Mouse (Mus musculus) midbrain, embryonic 11.5 days (tissue): ENCODE measurements at regions not wholly inside any gene's neighbourhood (a gene's known extent, or its start where the extent isn't known, plus 50 kb on each side); places are given as distances from the start of the nearest gene placed in this dataset.
"Not testable (repeated sequence)": the region's sequence is repeated elsewhere in the genome, so short reads cannot be mapped to it uniquely, and the experiment has no call there.

ENCODE experiments used
- ATAC-seq: fragments of 200-750 bp; cut with Nextera tagmentation; 2 replicates; pipeline ENCODE4 v1.8.0; 2017; ENCODE audit warnings: moderate TSS enrichment, moderate library complexity; ENCODE audit not compliant: low FRiP score
- DNase-seq: peaks from one replicate; pipeline ENCODE4 v3.0.0; 2015; ENCODE audit warnings: low spot score; ENCODE audit errors: missing footprints
- H3K27ac ChIP-seq: fragments of 300-500 bp; sonication (generic); 2 replicates; pipeline ENCODE4 v1.5.1; 2014; ENCODE audit warnings: low read depth, low read length
- H3K27me3 ChIP-seq: fragments of 300-500 bp; sonication (generic); 2 replicates; pipeline ENCODE4 v1.6.1; 2014; ENCODE audit warnings: mild to moderate bottlenecking, low read length, moderate library complexity, mixed read lengths; ENCODE audit not compliant: control insufficient read depth, insufficient read depth
- H3K36me3 ChIP-seq: fragments of 300-500 bp; sonication (generic); 2 replicates; pipeline ENCODE4 v1.6.1; 2014; ENCODE audit warnings: mild to moderate bottlenecking, low read length, moderate library complexity, mixed read lengths; ENCODE audit not compliant: control insufficient read depth, insufficient read depth
- H3K4me1 ChIP-seq: fragments of 300-500 bp; sonication (generic); 2 replicates; pipeline ENCODE4 v1.6.1; 2014; ENCODE audit warnings: low read length; ENCODE audit not compliant: control insufficient read depth, insufficient read depth
- H3K4me2 ChIP-seq: fragments of 300-500 bp; sonication (generic); 2 replicates; pipeline ENCODE4 v1.6.1; 2014; ENCODE audit warnings: mild to moderate bottlenecking, moderate library complexity
- H3K4me3 ChIP-seq: fragments of 300-500 bp; sonication (generic); 2 replicates; pipeline ENCODE4 v1.5.1; 2014; ENCODE audit warnings: low read depth, low read length
- H3K9ac ChIP-seq: fragments of 300-500 bp; sonication (generic); 2 replicates; pipeline ENCODE4 v1.6.1; 2014; ENCODE audit warnings: low read length
- H3K9me3 ChIP-seq: fragments of 300-500 bp; sonication (generic); 2 replicates; pipeline ENCODE4 v1.6.1; 2016; ENCODE audit warnings: low read length; ENCODE audit not compliant: control insufficient read depth
- WGBS: fragments of 180-500 bp; shearing (Covaris S2); extraction: QIAGEN DNeasy Blood & Tissue Kit; methylation state at CpG from one replicate; pipeline ENCODE4 v1.1.7; 2014; 5-methylcytosine and 5-hydroxymethylcytosine counted together

DNA sequence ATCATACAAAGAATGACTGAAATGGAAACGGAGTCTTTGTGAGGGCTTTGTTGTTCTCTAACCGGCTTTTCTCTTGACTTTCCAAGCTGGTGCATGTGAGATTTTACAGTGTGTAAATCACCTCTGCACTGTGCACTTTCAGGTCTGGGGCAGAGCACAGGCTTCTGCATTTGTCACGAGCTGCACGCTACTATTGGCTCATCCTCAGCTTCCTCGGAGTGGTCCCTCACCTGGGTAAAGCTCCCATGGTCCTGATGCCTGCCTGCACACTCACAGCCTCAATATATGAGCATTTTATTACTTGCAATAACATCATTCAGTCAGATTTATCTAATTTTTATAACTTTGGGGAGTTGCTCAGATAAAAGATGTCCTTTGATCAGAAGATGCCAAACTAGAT is 109.8 kb upstream of the Nrip1 start:
- no peak overlapping the region for H3K27ac ChIP-seq
- DNase-seq (no peak), ATAC-seq (no peak)
- no peaks in the 10 kb centered on the region for H3K27me3 ChIP-seq
- no peaks in the 10 kb centered on the region for H3K36me3 ChIP-seq
- H3K4me2 ChIP-seq: no peak overlapping the region
- H3K4me1 ChIP-seq: no peaks in the 10 kb centered on the region
- no peak overlapping the region for H3K4me3 ChIP-seq
- 94% methylated on average over 5 of the region's 5 CpGs for WGBS
- no peaks in the 10 kb centered on the region for H3K9me3 ChIP-seq
- no peak overlapping the region for H3K9ac ChIP-seq

DNA sequence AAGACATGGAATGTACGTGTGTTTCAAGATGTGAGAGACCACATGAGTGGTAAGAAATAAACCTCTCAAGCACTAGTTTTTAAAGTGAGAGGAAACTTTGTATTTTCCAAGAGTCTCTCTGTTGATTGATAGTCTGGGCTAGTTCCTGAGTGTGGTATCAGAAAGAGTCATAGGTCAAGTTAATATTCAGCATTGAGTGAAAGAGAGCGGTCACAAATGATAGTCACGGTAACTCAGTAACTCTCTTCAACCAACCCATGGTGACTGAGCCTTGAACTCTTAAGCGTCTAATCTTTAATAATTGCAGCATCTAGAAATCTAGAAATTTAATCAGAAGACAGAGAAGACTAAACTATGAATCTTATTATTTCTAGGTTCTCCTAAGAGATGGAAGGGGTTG is 108.3 kb upstream of the Nrip1 start:
- DNase-seq: no peak
- H3K9me3 ChIP-seq: no peaks in the 10 kb centered on the region

DNA sequence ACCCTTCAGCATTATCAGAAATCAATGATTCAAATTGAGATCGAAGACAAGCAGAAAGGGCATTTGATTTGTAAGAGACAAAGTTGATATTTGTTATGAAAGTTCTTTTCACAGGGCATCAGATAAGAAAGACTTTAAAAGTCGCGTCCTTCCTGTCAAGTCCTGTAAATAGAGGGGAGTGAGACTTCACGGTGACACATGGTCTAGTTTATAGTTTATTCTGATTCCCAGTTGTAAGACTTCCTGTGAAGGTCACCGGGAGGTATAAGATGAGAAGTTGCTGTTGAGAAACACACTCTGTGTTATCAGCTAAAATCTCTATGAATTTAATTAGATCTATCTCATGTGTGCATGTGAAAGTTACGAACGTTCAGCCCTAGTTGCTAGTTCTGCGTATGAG is 103.8 kb upstream of the Nrip1 start:
- Histone ChIP-seq H3K9me3 (no peaks in the 10 kb centered on the region), H3K4me2 (no peak overlapping the region), H3K4me3 (no peak overlapping the region), H3K9ac (no peak overlapping the region), H3K4me1 (no peaks in the 10 kb centered on the region), H3K36me3 (no peaks in the 10 kb centered on the region), H3K27ac (no peak overlapping the region), H3K27me3 (no peaks in the 10 kb centered on the region)
- ATAC-seq: no peak
- DNase-seq: no peak
- 88% methylated on average over 8 of the region's 8 CpGs for WGBS

More for the DNA sequence above, 108.3 kb upstream of the Nrip1 start:
- Histone ChIP-seq H3K9ac (no peak overlapping the region), H3K36me3 (no peaks in the 10 kb centered on the region), H3K4me1 (no peaks in the 10 kb centered on the region), H3K4me3 (no peak overlapping the region), H3K4me2 (no peak overlapping the region), H3K27me3 (no peaks in the 10 kb centered on the region), H3K27ac (no peak overlapping the region)
- no peak for ATAC-seq
- 94% methylated on average over 4 of the region's 4 CpGs for WGBS

DNA sequence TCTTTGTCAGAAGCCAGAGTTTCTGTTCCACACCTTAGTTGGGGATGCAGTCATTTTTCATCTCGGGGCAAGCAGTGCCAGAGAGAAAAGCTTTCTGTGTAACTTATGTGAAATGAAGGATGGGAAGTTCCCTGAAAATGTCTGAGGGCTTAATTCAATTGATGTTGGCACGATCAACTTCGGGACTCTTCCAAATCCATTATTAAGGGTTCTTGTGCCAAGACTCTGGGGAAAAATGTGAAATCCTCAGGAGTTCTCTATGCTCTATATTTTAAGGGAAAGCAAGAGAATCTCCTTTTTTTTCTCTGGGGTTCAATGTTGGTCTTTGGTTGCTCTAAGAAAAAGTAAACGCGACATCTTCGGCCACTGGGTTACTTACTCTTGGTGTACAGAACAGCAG is 100.9 kb upstream of the Nrip1 start:
- H3K9ac ChIP-seq: no peak overlapping the region
- DNase-seq: no peak
- no peaks in the 10 kb centered on the region for H3K9me3 ChIP-seq
- no peaks in the 10 kb centered on the region for H3K36me3 ChIP-seq
- no peaks in the 10 kb centered on the region for H3K27me3 ChIP-seq
- H3K27ac ChIP-seq: no peak overlapping the region
- no peaks in the 10 kb centered on the region for H3K4me1 ChIP-seq
- H3K4me3 ChIP-seq: no peak overlapping the region
- H3K4me2 ChIP-seq: no peak overlapping the region
- WGBS: 94% methylated on average over 6 of the region's 6 CpGs
- ATAC-seq: no peak

DNA sequence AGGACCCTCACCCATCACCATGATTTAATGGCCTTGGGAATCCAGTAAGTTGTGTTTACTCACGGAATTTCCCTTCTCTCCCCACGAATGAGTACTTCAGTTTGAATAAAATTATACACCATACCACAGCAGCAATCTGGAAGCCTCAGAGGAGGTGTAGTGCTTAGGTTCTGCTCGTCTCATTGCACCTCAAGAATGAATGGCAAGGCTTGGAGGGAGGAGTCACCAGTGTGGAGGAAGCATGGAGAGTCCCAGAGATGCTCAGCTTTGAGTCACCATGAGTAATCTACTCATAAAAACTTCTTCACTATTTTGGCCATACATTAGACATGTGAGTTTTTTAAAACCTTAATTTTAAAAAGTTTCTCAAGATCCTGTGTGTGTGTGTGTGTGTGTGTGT is 98.8 kb upstream of the Nrip1 start:
- no peak overlapping the region for H3K4me3 ChIP-seq
- no peak overlapping the region for H3K9ac ChIP-seq
- 77% methylated on average over 3 of the region's 3 CpGs for WGBS
- H3K36me3 ChIP-seq: no peaks in the 10 kb centered on the region
- no peak for DNase-seq
- ATAC-seq: no peak
- no peaks in the 10 kb centered on the region for H3K4me1 ChIP-seq
- no peak overlapping the region for H3K27ac ChIP-seq
- H3K4me2 ChIP-seq: no peak overlapping the region
- H3K9me3 ChIP-seq: no peaks in the 10 kb centered on the region
- H3K27me3 ChIP-seq: no peaks in the 10 kb centered on the region

DNA sequence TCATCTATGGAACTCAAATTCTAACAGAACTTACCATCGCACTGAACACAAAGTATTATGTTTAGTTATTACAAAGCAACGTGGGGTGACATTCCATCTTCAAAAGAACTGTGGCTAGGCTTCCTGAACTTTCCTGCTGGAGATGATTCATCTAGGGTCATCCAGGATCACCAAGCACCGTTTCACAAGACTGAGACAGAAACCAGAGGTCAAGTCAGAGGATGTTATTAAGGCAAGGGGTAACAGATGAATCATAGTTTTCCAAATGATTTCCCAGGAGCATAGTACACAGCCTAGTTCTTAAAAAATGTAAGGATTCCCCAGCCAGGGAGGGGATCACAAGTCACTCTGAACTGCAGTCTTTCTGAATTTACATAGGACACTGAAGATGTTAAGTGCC is 97.5 kb upstream of the Nrip1 start:
- WGBS: 72% methylated on average over 3 of the region's 3 CpGs
- Histone ChIP-seq H3K27ac (no peak overlapping the region), H3K9me3 (no peaks in the 10 kb centered on the region), H3K36me3 (no peaks in the 10 kb centered on the region), H3K4me3 (no peak overlapping the region), H3K27me3 (no peaks in the 10 kb centered on the region), H3K4me2 (no peak overlapping the region), H3K4me1 (no peaks in the 10 kb centered on the region), H3K9ac (no peak overlapping the region)
- no peak for ATAC-seq
- no peak for DNase-seq

DNA sequence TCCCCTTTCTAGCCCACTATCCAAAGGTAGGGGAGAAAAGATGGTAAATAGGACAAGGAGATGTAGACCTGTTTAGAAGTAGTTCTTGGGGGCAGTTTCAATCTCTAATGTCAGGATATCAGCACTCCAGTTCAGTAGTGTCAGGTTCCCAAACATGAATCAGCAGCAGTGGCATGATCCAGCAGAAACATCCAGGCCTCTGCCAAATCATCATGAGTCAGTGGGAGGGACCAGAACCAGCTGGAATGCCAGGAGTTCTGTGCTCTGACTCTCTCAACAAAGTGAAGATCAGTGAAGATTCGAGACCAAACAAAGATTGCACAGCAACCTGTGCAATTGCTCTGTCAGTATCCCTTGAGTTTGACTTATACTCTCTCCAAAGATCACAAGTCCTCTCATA is 85.9 kb upstream of the Nrip1 start:
- DNase-seq (no peak), ATAC-seq (no peak)
- H3K27me3 ChIP-seq: peaks cover 6% of the 10 kb centered on the region; the same call in 1 of the 2 replicates
- no peaks in the 10 kb centered on the region for H3K36me3 ChIP-seq
- WGBS: 81% methylated on average over 1 of the region's 1 CpGs
- no peak overlapping the region for H3K27ac ChIP-seq
- no peaks in the 10 kb centered on the region for H3K9me3 ChIP-seq
- no peak overlapping the region for H3K4me2 ChIP-seq
- H3K4me3 ChIP-seq: no peak overlapping the region
- H3K4me1 ChIP-seq: peaks cover under 1% of the 10 kb centered on the region; the same call in 1 of the 2 replicates
- no peak overlapping the region for H3K9ac ChIP-seq

DNA sequence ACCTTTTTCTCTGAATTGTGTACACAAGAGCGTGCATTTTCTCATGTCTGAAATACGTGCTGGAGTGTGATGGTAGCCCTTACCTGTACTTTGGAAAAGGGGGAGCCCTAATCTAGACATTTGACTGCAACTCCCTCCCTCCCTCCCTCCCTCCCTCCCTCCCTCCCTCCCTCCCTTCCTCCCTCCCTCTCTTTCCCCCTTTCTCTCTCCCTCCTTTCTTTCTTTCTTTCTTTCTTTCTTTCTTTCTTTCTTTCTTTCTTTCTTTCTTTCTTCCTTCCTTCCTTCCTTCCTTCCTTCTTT is 82.6 kb upstream of the Nrip1 start:
- 83% methylated on average over 2 of the region's 2 CpGs for WGBS
- H3K9ac ChIP-seq, H3K27ac ChIP-seq, ATAC-seq, DNase-seq, H3K4me2 ChIP-seq, H3K9me3 ChIP-seq, H3K4me3 ChIP-seq, H3K36me3 ChIP-seq, H3K27me3 ChIP-seq: not testable (repeated sequence)
- H3K4me1 ChIP-seq: peaks cover 12% of the 10 kb centered on the region

DNA sequence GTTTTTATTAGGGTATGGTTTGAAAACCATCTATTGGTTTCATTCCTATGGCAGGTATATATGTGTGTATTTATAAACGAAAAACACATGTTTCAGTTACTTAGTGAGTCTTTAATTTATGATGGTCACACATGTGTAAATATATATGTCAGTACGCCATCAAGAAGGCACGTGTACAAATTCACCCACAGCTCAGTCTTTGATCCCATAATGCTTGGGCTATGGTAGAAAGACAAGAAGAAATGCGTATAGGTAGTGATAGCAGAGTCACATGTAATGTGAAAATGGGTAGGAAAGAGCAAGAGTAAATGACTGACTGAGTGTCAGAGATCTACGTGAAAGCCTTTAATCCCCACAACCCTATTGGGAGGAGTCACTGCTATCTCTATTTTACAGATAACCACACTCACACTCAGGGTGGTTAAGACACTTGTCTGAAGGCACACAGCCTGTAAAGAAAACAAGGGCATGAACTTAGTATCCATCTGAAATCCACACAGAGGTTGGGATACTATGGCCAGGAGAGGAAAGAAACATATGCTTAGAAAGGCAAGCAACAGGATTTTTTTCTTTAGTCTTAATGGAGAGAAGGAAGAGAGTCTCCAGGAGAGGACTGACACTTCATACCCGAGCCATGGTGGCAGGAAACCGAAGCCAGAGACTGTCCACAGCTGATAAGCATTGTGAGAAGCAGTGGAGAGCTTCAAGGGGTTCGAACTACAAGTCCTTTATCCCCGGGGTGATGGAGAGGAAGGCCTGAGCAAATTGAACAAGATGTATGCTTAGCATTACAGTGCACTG is 82.1 kb upstream of the Nrip1 start:
- H3K4me2 ChIP-seq: no peak overlapping the region
- H3K27ac ChIP-seq: no peak overlapping the region
- peaks cover 4% of the 10 kb centered on the region for H3K9me3 ChIP-seq
- H3K4me3 ChIP-seq: no peak overlapping the region
- peaks cover 6% of the 10 kb centered on the region; the same call in 1 of the 2 replicates for H3K27me3 ChIP-seq
- no peak for ATAC-seq
- WGBS: 81% methylated on average over 9 of the region's 9 CpGs
- no peaks in the 10 kb centered on the region for H3K36me3 ChIP-seq
- no peak overlapping the region for H3K9ac ChIP-seq
- H3K4me1 ChIP-seq: peaks cover 12% of the 10 kb centered on the region
- no peak for DNase-seq
